Mouse (Mus musculus): ENCODE results near the gene Tbxas1. TPM values are rescaled to one million over a fixed set of nuclear protein-coding genes. Genes with fewer than 3 reads are reported as not detected.

Gene Tbxas1
- polyA plus RNA-seq, 1 experiment from 2014 or later = 1.0 TPM

DNA sequence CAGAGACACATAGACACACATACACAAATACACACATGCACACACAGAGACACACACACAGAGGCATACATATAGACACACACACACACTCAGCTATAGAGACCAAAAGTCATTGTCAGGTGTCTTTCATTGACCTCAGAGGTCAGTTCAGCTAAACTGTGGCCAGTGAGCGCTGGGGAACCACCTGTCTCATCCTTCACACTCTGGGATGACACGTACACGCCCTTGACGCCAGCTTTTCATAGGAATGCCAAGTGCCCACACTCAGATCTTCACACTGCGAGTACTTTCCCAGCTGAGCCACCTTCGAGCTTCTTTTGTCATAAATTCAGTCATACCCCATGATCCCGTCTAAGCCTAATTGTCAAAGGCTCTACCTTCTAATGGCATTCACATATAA, 158.5 kb downstream of the Tbxas1 start:
- H3K9me3 ChIP-seq (replicated peaks; ENCODE audit: control insufficient read depth, low read length) = no peaks in the 10 kb centered on the region
- H3K4me3 ChIP-seq (ENCODE audit: low read depth, low read length) = no peak overlapping the region
- H3K4me1 ChIP-seq (ENCODE audit: control insufficient read depth, insufficient read depth, low read length) = no peaks in the 10 kb centered on the region
- no peak for DNase-seq (ENCODE audit: low spot score)
- no peak overlapping the region for H3K27ac ChIP-seq (replicated peaks; ENCODE audit: low read depth, low read length)
- WGBS = 87% methylated on average over 7 of the region's 7 CpGs
- H3K4me2 ChIP-seq (ENCODE audit: low read depth, low read length) = no peak overlapping the region
- ATAC-seq (replicated peaks; ENCODE audit: insufficient number of reproducible peaks, low FRiP score, low TSS enrichment, low read depth) = no peak
- no peaks in the 10 kb centered on the region for H3K27me3 ChIP-seq (ENCODE audit: control insufficient read depth, insufficient read depth, low read length)
- H3K9ac ChIP-seq (replicated peaks; ENCODE audit: low read length) = no peak overlapping the region
- no peaks in the 10 kb centered on the region for H3K36me3 ChIP-seq (replicated peaks; ENCODE audit: control insufficient read depth, insufficient read depth, low read depth, low read length)

DNA sequence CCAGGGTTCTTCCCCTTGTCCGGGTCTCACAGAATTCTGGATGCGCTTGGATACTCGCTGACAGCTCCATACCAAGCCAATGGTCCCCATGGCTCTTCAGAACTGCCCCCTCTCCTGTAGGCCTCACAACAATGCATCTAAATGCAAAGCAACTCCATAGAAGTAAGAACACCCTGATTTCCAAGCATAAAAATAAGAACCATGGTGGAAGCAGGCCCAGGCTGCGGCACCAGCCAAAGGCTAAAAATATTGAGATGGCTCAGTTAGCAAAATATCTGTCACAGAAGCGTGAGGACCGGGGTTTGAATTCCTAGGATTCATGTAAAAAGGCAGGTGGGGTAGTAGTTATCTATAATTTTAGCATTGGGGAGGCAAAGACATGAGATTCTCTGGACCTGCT, 159.8 kb downstream of the Tbxas1 start:
- Histone ChIP-seq H3K4me1 (ENCODE audit: control insufficient read depth, insufficient read depth, low read length) (no peaks in the 10 kb centered on the region; the same call in 1 of the 2 replicates), H3K9ac (replicated peaks; ENCODE audit: low read length) (no peak overlapping the region), H3K9me3 (replicated peaks; ENCODE audit: control insufficient read depth, low read length) (no peaks in the 10 kb centered on the region), H3K27ac (replicated peaks; ENCODE audit: low read depth, low read length) (no peak overlapping the region), H3K27me3 (ENCODE audit: control insufficient read depth, insufficient read depth, low read length) (no peaks in the 10 kb centered on the region), H3K4me2 (ENCODE audit: low read depth, low read length) (no peak overlapping the region), H3K4me3 (ENCODE audit: low read depth, low read length) (no peak overlapping the region), H3K36me3 (replicated peaks; ENCODE audit: control insufficient read depth, insufficient read depth, low read depth, low read length) (no peaks in the 10 kb centered on the region)
- 91% methylated on average over 6 of the region's 6 CpGs for WGBS
- DNase-seq (ENCODE audit: low spot score) = no peak
- ATAC-seq (replicated peaks; ENCODE audit: insufficient number of reproducible peaks, low FRiP score, low TSS enrichment, low read depth) = no peak

DNA sequence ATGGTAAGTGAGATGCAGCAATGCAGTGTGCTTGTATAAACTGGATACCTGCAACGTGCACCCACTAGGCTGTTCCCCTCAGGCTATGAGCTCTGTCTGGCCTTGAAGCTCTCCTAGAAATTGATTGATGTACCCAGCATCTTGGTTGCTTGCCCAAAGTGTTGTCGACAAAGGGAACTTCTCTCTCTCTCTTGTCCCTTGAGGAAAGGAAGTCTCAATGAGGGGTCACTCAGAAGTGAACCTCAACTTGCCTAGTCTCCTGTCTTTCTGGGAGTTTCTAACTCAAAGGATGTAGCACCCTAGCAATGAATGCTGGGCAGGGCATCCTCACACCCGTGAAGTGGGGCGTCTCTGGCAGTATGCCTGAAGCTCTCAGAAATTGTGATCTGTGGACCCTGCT, 161.0 kb downstream of the Tbxas1 start:
- no peaks in the 10 kb centered on the region; the same call in 1 of the 2 replicates for H3K4me1 ChIP-seq (ENCODE audit: control insufficient read depth, insufficient read depth, low read length)
- H3K9me3 ChIP-seq (replicated peaks; ENCODE audit: control insufficient read depth, low read length) = no peaks in the 10 kb centered on the region
- WGBS = 83% methylated on average over 4 of the region's 4 CpGs
- no peaks in the 10 kb centered on the region for H3K27me3 ChIP-seq (ENCODE audit: control insufficient read depth, insufficient read depth, low read length)
- H3K9ac ChIP-seq (replicated peaks; ENCODE audit: low read length) = no peak overlapping the region
- ATAC-seq (replicated peaks; ENCODE audit: insufficient number of reproducible peaks, low FRiP score, low TSS enrichment, low read depth) (no peak), DNase-seq (ENCODE audit: low spot score) (no peak)
- no peak overlapping the region for H3K27ac ChIP-seq (replicated peaks; ENCODE audit: low read depth, low read length)
- no peaks in the 10 kb centered on the region for H3K36me3 ChIP-seq (replicated peaks; ENCODE audit: control insufficient read depth, insufficient read depth, low read depth, low read length)
- H3K4me3 ChIP-seq (ENCODE audit: low read depth, low read length) = no peak overlapping the region
- no peak overlapping the region for H3K4me2 ChIP-seq (ENCODE audit: low read depth, low read length)

DNA sequence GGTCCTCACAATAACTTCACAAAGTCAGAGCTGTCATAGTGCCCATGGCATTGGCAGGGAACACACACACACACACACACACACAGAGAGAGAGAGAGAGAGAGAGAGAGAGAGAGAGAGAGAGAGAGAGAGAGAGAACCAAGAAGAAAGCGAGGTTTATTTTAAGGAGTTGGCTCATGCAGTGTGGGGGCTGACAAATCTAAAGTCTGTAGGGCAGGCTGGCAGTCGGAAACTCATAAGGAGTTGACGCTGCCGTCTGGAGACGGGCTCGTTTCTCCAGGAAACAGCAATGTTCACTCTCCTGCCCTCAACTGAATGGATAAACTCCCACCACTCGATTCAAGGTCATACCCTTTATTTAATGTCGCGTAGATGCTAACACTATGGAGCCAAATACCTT, 165.2 kb downstream of the Tbxas1 start:
- DNase-seq (ENCODE audit: low spot score) = no peak
- Histone ChIP-seq H3K36me3 (replicated peaks; ENCODE audit: control insufficient read depth, insufficient read depth, low read depth, low read length) (no peaks in the 10 kb centered on the region), H3K9ac (replicated peaks; ENCODE audit: low read length) (no peak overlapping the region), H3K4me3 (ENCODE audit: low read depth, low read length) (no peak overlapping the region), H3K4me2 (ENCODE audit: low read depth, low read length) (no peak overlapping the region), H3K27ac (replicated peaks; ENCODE audit: low read depth, low read length) (no peak overlapping the region), H3K4me1 (ENCODE audit: control insufficient read depth, insufficient read depth, low read length) (no peaks in the 10 kb centered on the region; the same call in 1 of the 2 replicates), H3K9me3 (replicated peaks; ENCODE audit: control insufficient read depth, low read length) (no peaks in the 10 kb centered on the region), H3K27me3 (ENCODE audit: control insufficient read depth, insufficient read depth, low read length) (no peaks in the 10 kb centered on the region)
- 83% methylated on average over 9 of the region's 9 CpGs for WGBS
- ATAC-seq (replicated peaks; ENCODE audit: insufficient number of reproducible peaks, low FRiP score, low TSS enrichment, low read depth) = no peak

DNA sequence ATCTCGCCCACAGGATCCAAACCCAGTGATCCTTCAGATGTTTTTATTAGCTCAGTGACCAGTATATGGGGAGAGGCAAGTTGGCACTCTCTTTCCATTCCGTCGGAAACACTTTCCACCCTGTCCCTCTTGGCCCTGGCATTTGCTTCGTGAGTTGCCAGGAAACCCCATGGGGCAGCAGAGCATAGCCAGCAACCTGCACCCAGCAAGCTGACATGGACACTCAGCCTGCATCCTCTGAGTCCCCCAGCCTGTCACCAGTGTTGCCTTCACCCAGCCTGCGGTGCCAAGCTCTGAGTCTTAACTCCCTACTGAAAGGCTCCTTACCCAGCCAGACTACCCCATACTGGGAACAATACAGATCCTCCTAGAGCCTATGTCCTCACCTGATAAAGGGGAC, 173.9 kb downstream of the Tbxas1 start:
- Histone ChIP-seq H3K4me1 (ENCODE audit: control insufficient read depth, insufficient read depth, low read length) (no peaks in the 10 kb centered on the region), H3K27me3 (ENCODE audit: control insufficient read depth, insufficient read depth, low read length) (no peaks in the 10 kb centered on the region), H3K36me3 (replicated peaks; ENCODE audit: control insufficient read depth, insufficient read depth, low read depth, low read length) (no peaks in the 10 kb centered on the region), H3K9ac (replicated peaks; ENCODE audit: low read length) (no peak overlapping the region), H3K27ac (replicated peaks; ENCODE audit: low read depth, low read length) (no peak overlapping the region), H3K4me2 (ENCODE audit: low read depth, low read length) (no peak overlapping the region), H3K4me3 (ENCODE audit: low read depth, low read length) (no peak overlapping the region), H3K9me3 (replicated peaks; ENCODE audit: control insufficient read depth, low read length) (no peaks in the 10 kb centered on the region)
- ATAC-seq (replicated peaks; ENCODE audit: insufficient number of reproducible peaks, low FRiP score, low TSS enrichment, low read depth) = no peak
- WGBS = 61% methylated on average over 5 of the region's 5 CpGs
- DNase-seq (ENCODE audit: low spot score) = no peak

DNA sequence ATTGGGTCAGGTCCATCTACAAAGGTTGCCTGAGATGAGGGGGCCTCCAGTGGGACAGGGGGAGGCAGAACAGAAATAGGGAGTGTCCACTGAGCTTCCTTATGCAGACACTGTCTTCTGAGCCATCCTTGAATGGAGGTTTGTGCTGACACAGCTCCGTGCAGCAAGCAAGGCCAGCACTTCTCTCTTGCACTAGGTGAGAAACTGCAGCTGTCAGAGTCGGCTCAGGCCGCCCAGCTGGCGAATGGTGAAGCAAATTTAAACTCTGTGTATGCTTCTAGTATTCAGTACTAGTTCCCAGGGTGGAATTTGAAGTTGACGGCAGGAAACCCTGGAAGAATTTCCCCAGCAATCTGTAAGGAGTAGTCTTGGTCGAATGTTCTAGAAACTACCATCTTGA, 175.6 kb downstream of the Tbxas1 start:
- Histone ChIP-seq H3K9ac (replicated peaks; ENCODE audit: low read length) (no peak overlapping the region), H3K4me1 (ENCODE audit: control insufficient read depth, insufficient read depth, low read length) (no peaks in the 10 kb centered on the region)
- no peak for ATAC-seq (replicated peaks; ENCODE audit: insufficient number of reproducible peaks, low FRiP score, low TSS enrichment, low read depth)

DNA sequence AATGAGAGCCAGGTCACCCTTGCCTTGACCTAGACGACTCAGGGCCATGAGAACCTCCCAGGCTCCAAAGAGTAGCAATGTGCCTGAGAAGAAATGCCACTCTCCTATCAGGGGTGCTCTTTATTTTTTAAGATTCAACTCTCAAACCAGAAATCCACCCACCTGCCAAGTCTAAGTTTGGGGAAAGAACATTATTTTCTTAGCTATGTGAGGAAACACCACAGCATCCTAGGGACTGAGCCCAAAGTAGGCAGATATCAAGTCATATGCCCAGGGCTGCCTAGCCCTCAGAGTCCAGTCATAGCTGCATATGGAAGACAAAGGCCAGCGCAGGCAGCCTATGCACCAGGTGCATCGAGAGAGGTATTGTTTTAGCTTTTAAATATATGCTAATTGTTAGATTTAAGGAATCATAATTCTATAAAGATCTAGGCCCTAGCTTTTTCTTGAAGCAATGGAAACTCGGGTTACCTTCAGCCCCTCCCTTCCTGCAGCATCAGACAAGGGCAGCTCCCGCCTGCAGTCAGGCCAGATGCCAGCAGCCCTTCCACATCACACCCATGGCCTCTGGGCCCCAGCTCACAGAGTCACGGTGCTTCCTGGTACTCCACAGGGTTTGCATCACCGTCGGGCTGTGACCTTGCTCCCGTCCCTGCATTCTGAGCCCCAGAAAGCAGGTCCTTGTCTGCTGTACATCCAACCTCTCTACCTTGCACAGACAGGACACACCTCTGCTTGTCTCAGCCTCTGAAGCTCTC, 176.8 kb downstream of the Tbxas1 start:
- Histone ChIP-seq H3K4me2 (ENCODE audit: low read depth, low read length) (no peak overlapping the region), H3K4me3 (ENCODE audit: low read depth, low read length) (no peak overlapping the region), H3K27me3 (ENCODE audit: control insufficient read depth, insufficient read depth, low read length) (no peaks in the 10 kb centered on the region), H3K9ac (replicated peaks; ENCODE audit: low read length) (no peak overlapping the region), H3K36me3 (replicated peaks; ENCODE audit: control insufficient read depth, insufficient read depth, low read depth, low read length) (no peaks in the 10 kb centered on the region), H3K9me3 (replicated peaks; ENCODE audit: control insufficient read depth, low read length) (no peaks in the 10 kb centered on the region), H3K27ac (replicated peaks; ENCODE audit: low read depth, low read length) (no peak overlapping the region), H3K4me1 (ENCODE audit: control insufficient read depth, insufficient read depth, low read length) (no peaks in the 10 kb centered on the region)
- no peak; the same call in 1 of the 2 replicates for ATAC-seq (replicated peaks; ENCODE audit: insufficient number of reproducible peaks, low FRiP score, low TSS enrichment, low read depth)
- DNase-seq (ENCODE audit: low spot score) = no peak
- WGBS = 73% methylated on average over 9 of the region's 9 CpGs

More for the DNA sequence above, 175.6 kb downstream of the Tbxas1 start:
- Histone ChIP-seq H3K27ac (replicated peaks; ENCODE audit: low read depth, low read length) (no peak overlapping the region), H3K4me3 (ENCODE audit: low read depth, low read length) (no peak overlapping the region), H3K36me3 (replicated peaks; ENCODE audit: control insufficient read depth, insufficient read depth, low read depth, low read length) (no peaks in the 10 kb centered on the region), H3K27me3 (ENCODE audit: control insufficient read depth, insufficient read depth, low read length) (no peaks in the 10 kb centered on the region), H3K9me3 (replicated peaks; ENCODE audit: control insufficient read depth, low read length) (no peaks in the 10 kb centered on the region), H3K4me2 (ENCODE audit: low read depth, low read length) (no peak overlapping the region)
- 71% methylated on average over 6 of the region's 6 CpGs for WGBS
- no peak for DNase-seq (ENCODE audit: low spot score)

DNA sequence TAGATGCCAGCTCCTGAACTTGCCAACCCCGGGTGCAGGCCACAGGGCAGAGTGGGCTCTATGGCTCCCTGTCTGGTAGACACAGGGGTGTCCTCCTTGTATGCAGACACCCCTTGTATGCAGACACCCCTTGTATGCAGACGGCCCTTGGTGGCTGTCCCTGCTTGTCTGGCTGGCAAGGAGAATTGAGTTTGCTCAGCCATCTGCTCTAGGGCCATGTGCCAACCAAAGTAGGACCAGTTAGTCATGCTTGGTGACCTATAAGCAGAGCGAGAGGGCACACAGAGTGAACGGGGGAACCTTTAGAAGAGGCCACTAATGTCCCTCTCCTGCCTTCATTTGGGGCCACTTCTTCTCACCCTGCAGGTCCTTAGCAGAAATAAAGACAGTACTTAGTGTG, 177.4 kb downstream of the Tbxas1 start:
- ATAC-seq (replicated peaks; ENCODE audit: insufficient number of reproducible peaks, low FRiP score, low TSS enrichment, low read depth) (no peak), DNase-seq (ENCODE audit: low spot score) (no peak)
- Histone ChIP-seq H3K27ac (replicated peaks; ENCODE audit: low read depth, low read length) (no peak overlapping the region), H3K4me2 (ENCODE audit: low read depth, low read length) (no peak overlapping the region), H3K36me3 (replicated peaks; ENCODE audit: control insufficient read depth, insufficient read depth, low read depth, low read length) (no peaks in the 10 kb centered on the region), H3K4me3 (ENCODE audit: low read depth, low read length) (no peak overlapping the region), H3K27me3 (ENCODE audit: control insufficient read depth, insufficient read depth, low read length) (no peaks in the 10 kb centered on the region), H3K9ac (replicated peaks; ENCODE audit: low read length) (no peak overlapping the region), H3K4me1 (ENCODE audit: control insufficient read depth, insufficient read depth, low read length) (no peaks in the 10 kb centered on the region), H3K9me3 (replicated peaks; ENCODE audit: control insufficient read depth, low read length) (no peaks in the 10 kb centered on the region)
- 86% methylated on average over 4 of the region's 4 CpGs for WGBS

All from embryonic facial prominence, embryonic 11.5 days (tissue).